Mouse (Mus musculus) liver, postnatal 0 days (tissue): Measurements from ENCODE around the gene Chtop.

Source experiments
- CTCF ChIP-seq: sonication (generic); IDR thresholded peaks from 2 replicates; pipeline ENCODE4 v1.5.1; 2016; ENCODE audit warnings: antibody characterized with exemption, low read depth
- EP300 ChIP-seq: IDR thresholded peaks from 2 replicates; pipeline ENCODE4 v1.6.1; 2016; ENCODE audit warnings: antibody characterized with exemption, low read depth, mild to moderate bottlenecking

DNA sequence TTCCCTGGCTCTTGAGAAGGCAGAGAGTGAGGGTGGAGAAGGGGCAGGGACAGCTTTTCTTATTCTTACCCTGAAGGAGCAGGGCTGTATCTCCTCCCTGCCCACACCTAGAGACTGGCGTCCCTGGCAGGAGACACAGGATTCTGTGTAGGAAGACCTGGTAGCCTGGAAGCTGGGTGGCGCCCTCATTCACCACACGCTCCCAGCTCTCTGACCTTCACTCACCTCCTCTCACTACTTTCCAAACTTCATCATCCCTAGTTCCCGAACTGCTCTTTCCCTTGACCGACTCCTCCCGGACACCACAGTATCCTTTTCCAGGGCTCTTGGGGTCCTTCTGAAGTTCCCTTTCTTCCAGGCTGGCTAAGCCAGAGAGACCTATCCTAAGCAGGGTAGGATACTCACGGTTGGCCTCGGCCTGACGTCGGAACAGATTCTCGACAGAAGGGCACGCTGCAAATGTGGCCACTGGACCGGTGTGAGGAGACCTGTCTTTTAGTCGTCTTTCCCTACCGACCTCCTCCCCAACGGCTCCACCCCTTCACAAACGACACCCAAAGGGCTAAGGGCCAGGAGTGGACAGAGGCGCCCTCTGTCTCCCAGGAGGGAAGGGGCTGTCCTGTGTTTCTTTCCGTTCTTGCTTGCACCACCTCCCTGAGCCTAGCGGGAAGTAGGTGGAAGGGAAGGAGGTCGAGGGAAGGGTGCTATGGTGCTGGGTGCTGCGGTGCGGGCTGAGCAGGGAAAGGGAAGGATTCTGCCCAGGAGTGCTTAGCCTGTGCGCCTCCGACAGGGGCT lies 4.7 kb upstream of the Chtop start, which contains the start of the genes S100a1 and S100a13:
- peak; percentile 66 for TF ChIP-seq CTCF
- TF ChIP-seq EP300: no peak
